Mouse (Mus musculus) heart, embryonic 14.5 days (tissue): ENCODE measurements around the gene Mnt. TPM values are rescaled to one million over a fixed set of nuclear protein-coding genes. Genes with fewer than 3 reads are reported as not detected.

Experiments used
- ATAC-seq: fragments of 200-750 bp; cut with Nextera tagmentation; 2 replicates; pipeline ENCODE4 v1.8.0; 2017; ENCODE audit warnings: low read depth, moderate TSS enrichment; ENCODE audit not compliant: insufficient number of reproducible peaks, insufficient read depth, low FRiP score
- H3K27ac ChIP-seq, 2 experiments: fragments of 200-500 bp in 1 of 2; fragments of 300-500 bp in 1 of 2; sonication (generic) in 1 of 2; replicated peaks in 1 of 2; 2 replicates each; pipeline ENCODE4 v1.5.1; 2012 to 2014; ENCODE audit warnings: low read depth in 2 of 2, low read length in 2 of 2, control low read depth in 1 of 2, mild to moderate bottlenecking in 1 of 2, mixed read lengths in 1 of 2; ENCODE audit not compliant: control insufficient read depth in 1 of 2, insufficient read depth in 1 of 2
- H3K27me3 ChIP-seq: fragments of 300-500 bp; sonication (generic); 2 replicates; pipeline ENCODE4 v1.6.1; 2014; ENCODE audit warnings: mild to moderate bottlenecking, low read length, control low read depth; ENCODE audit not compliant: control insufficient read depth, insufficient read depth
- H3K36me3 ChIP-seq: fragments of 300-500 bp; sonication (generic); 2 replicates; pipeline ENCODE4 v1.6.1; 2014; ENCODE audit warnings: mild to moderate bottlenecking, control low read depth, low read length, mixed read lengths; ENCODE audit not compliant: control insufficient read depth, insufficient read depth
- H3K4me1 ChIP-seq, 2 experiments: fragments of 200-500 bp in 1 of 2; fragments of 300-500 bp in 1 of 2; sonication (generic) in 1 of 2; 2 replicates each; pipeline ENCODE4 v1.6.1; 2012 to 2014; ENCODE audit warnings: low read length in 2 of 2, control low read depth in 1 of 2, mixed read lengths in 1 of 2; ENCODE audit not compliant: control insufficient read depth in 2 of 2, insufficient read depth in 2 of 2
- H3K4me2 ChIP-seq: fragments of 300-500 bp; sonication (generic); 2 replicates; pipeline ENCODE4 v1.6.1; 2014; ENCODE audit warnings: mild to moderate bottlenecking, low read length
- H3K4me3 ChIP-seq, 2 experiments: fragments of 200-500 bp in 1 of 2; fragments of 300-500 bp in 1 of 2; sonication (generic) in 1 of 2; 2 replicates each; pipeline ENCODE4 v1.5.1; 2012 to 2014; ENCODE audit warnings: low read length in 2 of 2, mild to moderate bottlenecking in 2 of 2, control low read depth in 1 of 2, low read depth in 1 of 2, moderate library complexity in 1 of 2; ENCODE audit not compliant: control insufficient read depth in 1 of 2, insufficient read depth in 1 of 2
- H3K9ac ChIP-seq: fragments of 300-500 bp; sonication (generic); 2 replicates; pipeline ENCODE4 v1.6.1; 2014; ENCODE audit warnings: mild to moderate bottlenecking, low read length
- H3K9me3 ChIP-seq: fragments of 300-500 bp; sonication (generic); 2 replicates; pipeline ENCODE4 v1.6.1; 2016; ENCODE audit warnings: low read length, control low read depth; ENCODE audit not compliant: control insufficient read depth
- WGBS: fragments of 180-500 bp; shearing (Covaris S2); extraction: QIAGEN DNeasy Blood & Tissue Kit; methylation state at CpG from one replicate; pipeline ENCODE4 v1.1.7; 2014; 5-methylcytosine and 5-hydroxymethylcytosine counted together
- polyA plus RNA-seq: library from polyadenylated mRNA; unstranded; fragments of >200 nt; fragmentation: Nextera tagmentation; extraction: Ambion mirVana; gene quantifications from 2 replicates; pipeline ENCODE4 v1.2.1, GENCODE M21; 2014

The Mnt gene
- 3.5 and 3.7 TPM in 2 replicates for polyA plus RNA-seq

GRCm38 (mm10) chr11:74830256-74831161, at the start of gene Mnt:
Mnt (plus strand) TSS chr11:74830920.
- Histone ChIP-seq H3K9me3 (no peaks in the 10 kb centered on the region), H3K9ac (peak within 1 kb of the TSS; percentile 92), H3K27ac (peak within 1 kb of the TSS; percentile 96 to 99), H3K4me1 (peaks cover 23 to 32% of the 10 kb centered on the region in 2 experiments), H3K4me2 (peak within 1 kb of the TSS; percentile 79), H3K36me3 (no peaks in the 10 kb centered on the region), H3K27me3 (no peaks in the 10 kb centered on the region), H3K4me3 (peak within 1 kb of the TSS; percentile 81 to 92)
- ATAC-seq = peak; percentile 79
- under 1% methylated on average over 66 of the region's 70 CpGs for WGBS

GRCm38 (mm10) chr11:74792874-74793273, 37.8 kb upstream of the Mnt start:
- WGBS = 97% methylated on average over 4 of the region's 4 CpGs
- no peaks in the 10 kb centered on the region for H3K9me3 ChIP-seq
- H3K27ac ChIP-seq = no peak overlapping the region
- no peaks in the 10 kb centered on the region for H3K4me1 ChIP-seq
- H3K4me2 ChIP-seq = no peak overlapping the region
- H3K27me3 ChIP-seq = no peaks in the 10 kb centered on the region
- H3K9ac ChIP-seq = no peak overlapping the region
- no peak for ATAC-seq
- H3K4me3 ChIP-seq = no peak overlapping the region
- peaks cover 88% of the 10 kb centered on the region for H3K36me3 ChIP-seq

GRCm38 (mm10) chr11:74800658-74801057, 30.1 kb upstream of the Mnt start:
- Histone ChIP-seq H3K36me3 (peaks cover 73% of the 10 kb centered on the region), H3K27ac (no peak overlapping the region), H3K4me3 (no peak overlapping the region), H3K4me1 (no peaks in the 10 kb centered on the region), H3K27me3 (no peaks in the 10 kb centered on the region), H3K9me3 (no peaks in the 10 kb centered on the region), H3K4me2 (no peak overlapping the region), H3K9ac (no peak overlapping the region)
- ATAC-seq = no peak
- WGBS = 91% methylated on average over 4 of the region's 4 CpGs

GRCm38 (mm10) chr11:74804081-74804627, 26.6 kb upstream of the Mnt start:
- no peak overlapping the region for H3K4me3 ChIP-seq
- no peak overlapping the region for H3K27ac ChIP-seq
- H3K27me3 ChIP-seq = no peaks in the 10 kb centered on the region
- 85% methylated on average over 3 of the region's 3 CpGs for WGBS
- no peak overlapping the region for H3K4me2 ChIP-seq
- no peak overlapping the region for H3K9ac ChIP-seq
- no peaks in the 10 kb centered on the region for H3K4me1 ChIP-seq
- peaks cover 69% of the 10 kb centered on the region for H3K36me3 ChIP-seq
- H3K9me3 ChIP-seq = no peaks in the 10 kb centered on the region
- no peak for ATAC-seq

GRCm38 (mm10) chr11:74807246-74807882, 23.4 kb upstream of the Mnt start:
- no peaks in the 10 kb centered on the region for H3K9me3 ChIP-seq
- no peak overlapping the region for H3K4me2 ChIP-seq
- H3K36me3 ChIP-seq = peaks cover 63% of the 10 kb centered on the region
- H3K27ac ChIP-seq = no peak overlapping the region
- H3K9ac ChIP-seq = no peak overlapping the region
- WGBS = 90% methylated on average over 6 of the region's 6 CpGs
- ATAC-seq = no peak
- H3K4me3 ChIP-seq = no peak overlapping the region
- H3K4me1 ChIP-seq = peaks cover 0 to 5% of the 10 kb centered on the region in 2 experiments; a peak in 2 of 4 replicates
- H3K27me3 ChIP-seq = no peaks in the 10 kb centered on the region

DNA sequence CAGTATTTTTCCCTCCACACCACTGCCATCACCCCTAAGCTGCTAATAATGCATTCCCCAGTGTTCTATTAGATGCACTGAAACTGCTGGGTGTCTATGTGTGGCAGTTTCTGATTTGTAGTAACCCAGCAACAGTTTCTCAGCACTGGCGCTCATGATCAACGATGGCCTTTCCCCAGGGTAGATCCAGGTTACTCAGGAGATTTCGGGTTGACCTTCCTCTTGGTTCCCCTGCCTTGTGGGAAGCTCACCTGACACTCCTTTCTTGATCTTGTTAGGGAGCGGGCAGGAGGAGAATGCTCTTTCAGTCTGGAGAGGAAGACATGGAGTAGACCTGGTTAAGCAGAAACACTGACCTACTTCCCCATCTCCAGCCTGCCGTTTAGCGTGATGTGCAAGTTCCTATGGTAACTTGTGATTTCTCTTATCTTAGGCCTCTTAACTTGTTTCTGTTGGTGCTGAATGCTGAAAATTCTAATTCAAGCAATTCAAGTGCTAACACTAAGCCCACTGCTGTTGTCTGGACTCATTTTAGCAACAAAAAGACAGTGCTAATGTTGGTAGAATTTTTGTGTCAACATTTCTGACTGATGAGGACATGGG, 22.4 kb upstream of the Mnt start:
- Histone ChIP-seq H3K4me2 (no peak overlapping the region), H3K27ac (no peak overlapping the region), H3K27me3 (no peaks in the 10 kb centered on the region), H3K4me1 (peaks cover 0 to 5% of the 10 kb centered on the region in 2 experiments; a peak in 2 of 4 replicates), H3K9ac (no peak overlapping the region), H3K36me3 (peaks cover 58% of the 10 kb centered on the region), H3K4me3 (no peak overlapping the region), H3K9me3 (no peaks in the 10 kb centered on the region)
- no peak for ATAC-seq
- WGBS = 88% methylated on average over 6 of the region's 6 CpGs

- Histone ChIP-seq H3K27ac (no peak overlapping the region), H3K27me3 (no peaks in the 10 kb centered on the region), H3K36me3 (peaks cover 56% of the 10 kb centered on the region), H3K9me3 (no peaks in the 10 kb centered on the region), H3K4me1 (peaks cover 0 to 5% of the 10 kb centered on the region in 2 experiments; a peak in 2 of 4 replicates), H3K4me2 (no peak overlapping the region), H3K4me3 (no peak overlapping the region), H3K9ac (no peak overlapping the region)
- no peak for ATAC-seq
These were observed 20.6 kb upstream of the Mnt start for GRCm38 (mm10) chr11:74810134-74810533.
